Mouse (Mus musculus) Patski (cell line): ENCODE measurements at regions not wholly inside any gene's neighbourhood (a gene's known extent, or its start where the extent isn't known, plus 50 kb on each side); places are given as distances from the start of the nearest gene placed in this dataset.
"Not testable (repeated sequence)": the region's sequence is repeated elsewhere in the genome, so short reads cannot be mapped to it uniquely, and the experiment has no call there.

Source experiments
- ATAC-seq: fragments of 100-300 bp; one replicate; pipeline ENCODE4 v1.8.0; 2021
- CTCF ChIA-PET: fragments of 350-600 bp; sonication (Branson Sonifier 250); formaldehyde crosslinking; loops from one replicate; lab custom pipeline; 2022; ENCODE audit warnings: inconsistent platforms; lab: Charles Lee
- POLR2A ChIA-PET: fragments of 350-600 bp; sonication (Branson Sonifier 250); formaldehyde crosslinking; loops from one replicate; lab custom pipeline; 2022; ENCODE audit warnings: antibody characterized with exemption, inconsistent platforms; lab: Charles Lee
- DNase-seq: peaks from one replicate; pipeline ENCODE4 v3.0.0-alpha.2; 2011; ENCODE audit warnings: low read depth, low spot score
- H3K27me3 ChIP-seq: fragments of 371-371 bp; one replicate; pipeline ENCODE4 v1.5.1; 2021
- CTCF ChIP-seq: fragments of 100-300 bp; IDR thresholded peaks from one replicate; pipeline ENCODE4 v1.5.1; 2021
- in situ Hi-C: fragments of 300-500 bp; cut with MboI; formaldehyde crosslinking; loops from 3 replicates; pipeline ENCODE4 v1.11.1; 2018; ENCODE audit warnings: low pct_unique_long_range_greater_than_20kb, mixed read lengths

DNA sequence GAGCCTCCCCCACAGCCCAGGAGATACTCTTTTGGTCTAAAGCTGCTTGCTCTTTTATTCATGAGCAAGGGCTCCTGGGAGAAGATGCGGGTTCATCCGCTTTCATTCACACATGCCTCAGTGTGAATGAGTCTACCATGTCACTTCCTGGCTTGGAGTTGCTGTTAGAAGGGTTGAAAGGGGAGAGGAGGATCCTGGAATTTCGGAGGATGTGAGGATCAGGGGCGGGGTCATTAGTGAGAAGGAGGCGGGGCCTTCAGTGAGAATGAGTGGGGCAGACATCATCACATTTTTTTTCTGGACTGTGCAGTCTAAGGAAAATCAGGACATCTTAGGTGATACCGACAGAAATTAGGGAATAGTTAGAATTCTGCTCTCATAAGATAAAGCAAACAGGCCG, 102.4 kb upstream of the Frmd4a start:
- ATAC-seq (no peak), DNase-seq (no peak)
- peaks cover 37% of the 10 kb centered on the region for H3K27me3 ChIP-seq
- in situ Hi-C loops, result no loop called here
- ChIA-PET CTCF (no interaction called here), POLR2A (no interaction called here)
- no peak for TF ChIP-seq CTCF

DNA sequence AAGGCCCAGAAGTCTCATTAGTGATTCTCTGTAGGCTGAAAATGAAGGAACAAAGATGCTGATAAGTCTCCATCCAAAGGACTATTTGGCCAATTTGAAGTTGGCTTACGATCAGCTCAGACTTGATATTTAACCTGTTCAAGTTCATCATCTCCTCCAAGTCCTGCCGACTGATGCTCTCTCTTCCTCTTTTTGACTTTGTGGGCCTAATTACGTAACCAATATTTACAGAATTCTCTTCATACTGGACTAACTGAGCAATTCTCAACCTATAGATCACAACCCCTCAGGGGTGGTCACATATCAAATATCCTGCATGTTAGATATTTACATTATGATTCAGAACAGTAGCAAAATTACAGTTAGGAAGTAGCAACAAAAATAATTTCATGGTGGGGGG, 101.2 kb upstream of the Frmd4a start:
- ChIA-PET CTCF (interaction anchor here (0.7 kb wide), 1 partner anchor 89 kb away, joined by 3 read pairs; no protein-coding TSS in a partner anchor), POLR2A (no interaction called here)

DNA sequence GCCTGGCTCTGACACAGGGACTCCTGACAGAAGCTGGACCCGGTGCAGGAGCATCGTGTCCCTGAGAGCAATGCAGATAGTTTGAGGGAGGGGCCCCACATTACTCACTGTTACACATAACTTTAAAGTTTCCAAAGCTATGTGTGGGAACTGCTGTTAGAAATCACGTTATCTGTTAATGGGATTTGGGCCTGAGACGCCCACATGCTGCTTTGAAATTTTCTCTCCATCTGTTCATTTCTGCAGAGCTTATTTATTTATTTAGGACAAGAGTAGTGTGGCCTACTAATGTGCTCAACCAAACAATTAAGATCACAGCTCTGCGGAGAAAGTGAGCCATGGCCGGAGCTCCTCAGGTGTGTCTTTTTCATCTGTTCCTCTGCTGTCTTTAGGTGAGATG, 99.4 kb upstream of the Frmd4a start:
- H3K27me3 ChIP-seq, result peaks cover 27% of the 10 kb centered on the region
- no peak for TF ChIP-seq CTCF
- no peak for DNase-seq
- in situ Hi-C loops, result no loop called here
- no peak for ATAC-seq
- CTCF ChIA-PET, result interaction anchor here (1.6 kb wide), 1 partner anchor 19 kb away, joined by 7 read pairs; no protein-coding TSS in a partner anchor
- POLR2A ChIA-PET, result no interaction called here

More for the DNA sequence above, 101.2 kb upstream of the Frmd4a start:
- DNase-seq, result no peak
- H3K27me3 ChIP-seq, result peaks cover 33% of the 10 kb centered on the region
- ATAC-seq, result no peak
- in situ Hi-C loops, result no loop called here
- TF ChIP-seq CTCF, result no peak

DNA sequence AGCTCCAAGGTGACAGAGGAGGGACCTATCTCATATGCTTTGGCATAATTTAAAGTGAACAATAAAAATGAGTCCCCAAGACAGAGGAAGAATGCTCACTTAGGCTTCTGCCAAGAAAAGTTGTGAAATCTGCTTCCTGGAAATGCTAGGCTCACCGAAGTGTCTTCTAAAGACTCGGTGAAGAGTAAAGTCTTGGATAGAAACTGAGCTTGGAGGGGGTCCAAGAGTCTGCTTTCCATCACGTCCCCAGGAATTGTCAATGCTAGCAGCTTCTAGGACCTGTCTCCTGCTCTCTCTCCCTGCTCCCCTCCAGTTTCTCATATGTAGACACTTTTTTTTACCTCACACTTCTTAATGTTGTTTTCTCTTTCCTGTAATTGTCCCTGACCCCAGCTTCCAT, 97.6 kb upstream of the Frmd4a start:
- in situ Hi-C loops, result no loop called here
- no peak for TF ChIP-seq CTCF
- ATAC-seq (no peak), DNase-seq (no peak)
- ChIA-PET POLR2A (no interaction called here), CTCF (no interaction called here)
- peaks cover 31% of the 10 kb centered on the region for H3K27me3 ChIP-seq

DNA sequence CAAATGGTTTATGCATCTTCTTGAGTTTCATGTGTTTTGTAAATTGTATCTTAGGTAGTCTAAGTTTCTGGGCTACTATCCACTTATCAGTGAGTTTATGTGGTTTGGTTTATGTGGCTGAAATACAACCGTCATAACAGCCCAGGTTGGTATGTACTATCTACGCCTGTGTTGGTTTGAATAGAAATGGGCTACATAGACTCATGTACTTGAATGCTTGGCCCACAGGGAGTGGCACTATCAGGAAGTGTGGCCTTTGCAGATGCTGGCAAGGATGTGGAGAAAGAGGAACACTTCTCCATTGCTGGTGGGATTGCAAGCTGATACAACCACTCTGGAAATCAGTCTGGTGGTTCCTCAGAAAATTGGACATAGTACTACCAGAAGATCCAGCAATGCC, 96.4 kb upstream of the Frmd4a start:
- CTCF ChIA-PET, DNase-seq, ATAC-seq, POLR2A ChIA-PET, in situ Hi-C loops: not testable (repeated sequence)
- peaks cover 25% of the 10 kb centered on the region for H3K27me3 ChIP-seq

DNA sequence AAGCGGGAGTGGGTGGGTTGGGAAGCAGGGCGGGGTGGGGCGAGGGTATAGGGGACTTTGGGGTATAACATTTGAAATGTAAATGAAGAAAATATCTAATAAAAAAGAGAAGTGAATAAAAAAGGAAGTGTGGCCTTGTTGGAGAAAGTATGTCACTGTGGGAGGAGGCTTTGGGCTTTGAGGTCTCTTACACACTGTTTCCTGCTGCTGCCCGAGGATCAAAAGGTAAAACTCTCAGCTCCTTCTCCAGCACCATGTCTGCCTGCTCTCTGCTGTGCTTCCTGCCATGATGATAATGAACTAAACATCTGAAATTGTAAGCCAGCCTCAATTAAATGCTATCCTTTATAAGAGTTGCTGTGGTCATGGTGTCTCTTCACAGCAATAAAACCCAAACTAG, 94.8 kb upstream of the Frmd4a start:
- DNase-seq (no peak), ATAC-seq (no peak)
- TF ChIP-seq CTCF, result no peak
- POLR2A ChIA-PET, result no interaction called here
- in situ Hi-C loops, result no loop called here
- CTCF ChIA-PET, result no interaction called here
- H3K27me3 ChIP-seq, result peaks cover 20% of the 10 kb centered on the region

DNA sequence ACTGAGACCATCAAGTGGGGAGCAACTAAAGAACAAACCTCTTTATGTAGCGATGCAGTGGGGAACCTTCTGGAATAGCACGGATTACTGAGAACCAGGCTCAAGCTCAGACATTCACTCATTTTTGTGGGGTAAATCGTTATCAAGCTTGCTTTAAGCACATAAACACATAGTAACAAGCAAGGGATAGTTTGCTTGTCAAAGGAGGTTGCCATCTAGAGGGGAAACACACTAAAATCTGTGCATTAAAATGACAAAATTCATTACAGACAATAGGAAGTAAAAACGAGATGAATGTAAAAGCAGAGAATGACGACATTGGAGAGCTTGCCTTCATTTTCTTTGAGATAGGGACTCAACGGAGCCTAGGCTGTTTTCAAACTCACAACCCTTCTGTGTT, 92.8 kb upstream of the Frmd4a start:
- ChIA-PET CTCF (no interaction called here), POLR2A (no interaction called here)
- no peak for DNase-seq
- in situ Hi-C loops, result no loop called here
- ATAC-seq, result no peak
- no peak for TF ChIP-seq CTCF
- H3K27me3 ChIP-seq, result peaks cover 12% of the 10 kb centered on the region

DNA sequence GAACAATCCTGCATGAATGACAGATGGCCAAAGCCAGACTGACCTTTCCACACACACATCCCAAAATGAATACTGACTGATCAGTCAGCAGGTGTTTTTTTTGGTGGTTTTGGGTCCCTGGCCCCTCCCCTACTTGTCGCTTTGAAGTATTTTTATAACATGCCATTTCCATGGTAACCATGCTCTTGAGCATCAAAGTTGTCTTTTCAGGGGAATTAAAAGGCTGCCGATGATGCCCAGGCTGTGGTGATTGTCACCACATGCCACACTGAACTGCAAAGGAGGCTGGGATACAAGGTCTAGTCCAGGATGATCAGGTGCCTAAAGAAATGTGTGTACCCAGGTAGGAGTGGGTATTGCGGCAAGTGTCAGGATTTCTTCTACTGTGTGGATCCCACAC, 92.3 kb upstream of the Frmd4a start:
- CTCF ChIA-PET, result no interaction called here
- POLR2A ChIA-PET, result no interaction called here
- H3K27me3 ChIP-seq, result peaks cover 9% of the 10 kb centered on the region
- ATAC-seq (no peak), DNase-seq (no peak)
- no peak for TF ChIP-seq CTCF
- in situ Hi-C loops, result no loop called here

DNA sequence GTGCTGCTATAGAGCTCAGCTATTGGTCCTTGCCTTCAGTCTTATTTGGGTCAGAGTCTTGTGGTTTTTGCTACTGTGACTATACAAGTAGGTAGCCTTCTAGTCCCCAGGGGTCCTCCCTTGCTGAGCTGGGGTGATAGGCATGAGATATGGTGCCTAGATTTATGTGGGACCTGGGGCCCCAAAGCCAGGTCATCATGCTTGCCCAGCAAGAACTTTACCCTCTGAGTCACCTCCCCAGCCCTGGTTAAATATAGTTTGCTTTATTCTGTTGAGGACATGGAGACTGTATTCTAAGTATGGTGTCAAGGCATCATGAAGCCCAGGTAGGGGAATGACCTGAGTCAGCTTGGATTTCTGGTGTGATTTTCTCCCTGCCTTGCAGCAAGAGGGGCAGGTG, 91.4 kb upstream of the Frmd4a start:
- ChIA-PET CTCF (no interaction called here), POLR2A (no interaction called here)
- in situ Hi-C loops, result no loop called here
- TF ChIP-seq CTCF, result no peak
- ATAC-seq (no peak), DNase-seq (no peak)
- H3K27me3 ChIP-seq, result peaks cover 9% of the 10 kb centered on the region

DNA sequence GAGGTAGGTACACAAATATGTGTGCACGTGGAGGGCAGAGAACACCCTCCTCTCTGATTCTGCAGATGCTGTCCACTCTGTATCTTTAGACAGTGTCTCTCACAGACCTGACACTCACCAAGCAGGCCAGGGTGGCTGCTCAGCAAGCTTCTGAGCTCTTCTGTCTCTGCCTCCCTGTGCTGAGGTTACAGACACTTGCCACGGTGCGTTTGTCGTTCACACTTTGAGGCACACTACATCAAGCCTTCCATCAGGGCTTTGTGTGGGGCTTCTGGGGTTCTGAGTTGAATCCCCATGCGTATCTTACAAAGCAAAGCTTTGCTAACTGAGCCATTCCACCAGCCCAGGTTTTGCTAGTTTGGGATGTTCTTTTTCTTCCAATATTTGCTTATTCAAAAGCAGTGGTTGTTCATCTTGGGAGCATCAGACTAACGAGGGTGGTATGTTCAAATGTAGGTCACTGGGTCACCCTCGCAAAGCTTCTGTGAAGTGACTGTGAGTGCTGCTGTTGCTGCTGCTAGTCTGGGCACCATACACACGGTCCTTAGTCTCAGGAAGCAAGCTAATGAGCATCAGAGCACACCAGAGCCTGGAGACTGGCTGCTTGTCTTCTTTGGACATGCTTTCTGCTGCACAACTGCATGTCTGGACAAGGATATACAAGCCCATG, 90.2 kb upstream of the Frmd4a start:
- ChIA-PET POLR2A (no interaction called here), CTCF (no interaction called here)
- TF ChIP-seq CTCF, result no peak
- H3K27me3 ChIP-seq, result peaks cover 9% of the 10 kb centered on the region
- in situ Hi-C loops, result no loop called here
- DNase-seq (no peak), ATAC-seq (no peak)

DNA sequence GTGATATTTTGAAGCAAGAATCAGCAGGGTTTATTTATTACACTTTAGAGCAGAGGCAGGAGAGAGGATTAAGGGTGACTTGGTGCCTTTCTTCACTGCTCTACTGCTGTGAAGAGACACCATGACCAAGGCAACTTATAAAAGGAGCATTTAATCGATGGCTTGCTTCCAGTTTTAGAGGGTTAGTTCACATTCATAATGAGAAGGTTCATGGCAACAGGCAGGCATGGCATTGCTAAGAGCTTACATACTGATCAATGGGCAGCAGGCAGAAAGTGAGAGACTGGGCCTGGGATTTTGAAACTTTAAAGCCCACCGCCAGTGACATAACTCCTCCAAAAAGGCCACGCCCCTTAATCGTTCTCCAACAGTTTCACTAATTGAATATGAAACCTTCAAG, 89.7 kb upstream of the Frmd4a start:
- DNase-seq (no peak), ATAC-seq (no peak)
- ChIA-PET CTCF (no interaction called here), POLR2A (no interaction called here)
- in situ Hi-C loops, result no loop called here
- H3K27me3 ChIP-seq, result peaks cover 9% of the 10 kb centered on the region
- no peak for TF ChIP-seq CTCF

DNA sequence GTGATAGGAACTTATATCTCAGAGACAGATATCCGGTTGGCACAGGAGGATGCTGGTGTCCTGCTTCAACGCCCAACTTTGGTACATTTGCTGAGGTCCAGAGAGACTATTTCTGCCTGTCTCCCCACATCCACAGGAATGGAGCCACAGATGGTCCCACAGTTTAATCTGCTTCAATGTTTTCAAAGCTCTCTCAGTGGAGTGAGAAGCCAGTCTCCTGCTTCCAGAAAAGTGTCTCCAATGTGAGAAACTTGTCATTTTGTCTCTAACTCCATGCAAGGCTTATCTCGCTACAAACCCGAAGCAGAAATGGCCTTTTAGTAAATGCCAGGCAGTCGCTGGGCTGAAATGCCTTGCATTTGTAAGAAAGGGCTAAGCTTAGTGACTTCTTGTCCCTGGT, 86.9 kb upstream of the Frmd4a start:
- peaks cover 5% of the 10 kb centered on the region for H3K27me3 ChIP-seq
- no peak for TF ChIP-seq CTCF
- ChIA-PET POLR2A (no interaction called here), CTCF (interaction anchor here (0.7 kb wide), 1 partner anchor 13 kb away, joined by 3 read pairs; no protein-coding TSS in a partner anchor)
- DNase-seq, result no peak
- ATAC-seq, result no peak
- in situ Hi-C loops, result no loop called here
